Mouse (Mus musculus): ENCODE measurements around the gene Mctp2. TPM values are rescaled to one million over a fixed set of nuclear protein-coding genes. Genes with fewer than 3 reads are reported as not detected.

Gene Mctp2
- total RNA-seq, 1 experiment from 2014 or later: 86.9 TPM

DNA sequence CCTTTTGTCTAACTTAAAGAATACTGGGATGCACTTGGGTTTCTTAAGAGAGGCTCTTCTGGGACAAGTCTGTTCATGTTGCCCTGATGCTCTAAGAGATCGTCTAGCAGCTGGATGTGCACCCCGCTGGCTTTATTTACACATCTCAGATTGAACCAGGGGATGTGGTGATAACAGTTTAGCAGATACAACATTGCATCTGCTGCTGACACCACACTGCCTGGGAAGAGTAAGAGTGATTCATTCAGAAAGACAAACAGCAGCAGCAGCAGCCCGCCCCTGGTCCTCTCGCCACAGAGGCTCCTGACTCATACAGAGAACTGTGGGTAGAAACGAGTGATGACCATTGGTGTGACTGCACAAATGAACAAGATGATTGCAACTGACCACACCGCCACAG lies 195.8 kb downstream of the Mctp2 start:
- ATAC-seq (ENCODE audit: extremely low read depth, insufficient number of reproducible peaks, low FRiP score, poor library complexity, severe bottlenecking): no peak

DNA sequence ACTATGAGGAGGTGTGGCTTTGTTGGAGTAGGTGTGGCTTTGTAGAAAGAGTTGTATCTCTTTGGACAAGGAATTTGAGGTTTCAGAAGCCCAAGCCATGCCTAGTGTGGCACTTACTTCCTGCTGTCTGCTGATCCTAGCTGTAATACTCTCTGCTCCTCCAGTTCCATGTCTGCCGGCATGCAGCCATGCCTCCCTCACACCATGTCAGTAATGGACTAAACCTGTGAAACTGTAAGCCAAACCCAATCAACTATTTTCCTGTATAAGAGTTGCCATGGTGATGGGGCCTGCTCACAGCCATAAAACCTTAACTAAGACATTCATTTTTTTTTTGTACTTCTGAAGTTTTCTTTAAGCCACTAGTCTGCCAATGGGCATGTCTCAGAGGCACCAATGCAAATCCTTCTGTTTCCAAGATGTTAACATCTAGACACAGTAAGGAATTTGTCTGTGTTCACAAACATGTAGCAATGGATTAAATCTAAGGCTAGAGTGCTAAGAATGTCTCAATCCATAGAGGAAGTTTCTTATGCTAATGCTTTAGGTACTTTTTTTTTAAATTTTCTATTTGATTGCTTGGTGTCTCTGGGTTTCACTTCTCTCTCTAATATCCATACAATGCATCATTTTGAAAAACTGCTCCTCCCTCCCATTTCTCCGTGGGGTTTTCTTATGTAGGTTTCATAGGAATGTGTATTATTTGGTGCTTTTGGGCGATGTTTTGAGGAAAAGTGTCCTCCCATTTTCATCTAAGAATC lies 197.6 kb downstream of the Mctp2 start:
- no peak for ATAC-seq (ENCODE audit: extremely low read depth, insufficient number of reproducible peaks, low FRiP score, poor library complexity, severe bottlenecking)

DNA sequence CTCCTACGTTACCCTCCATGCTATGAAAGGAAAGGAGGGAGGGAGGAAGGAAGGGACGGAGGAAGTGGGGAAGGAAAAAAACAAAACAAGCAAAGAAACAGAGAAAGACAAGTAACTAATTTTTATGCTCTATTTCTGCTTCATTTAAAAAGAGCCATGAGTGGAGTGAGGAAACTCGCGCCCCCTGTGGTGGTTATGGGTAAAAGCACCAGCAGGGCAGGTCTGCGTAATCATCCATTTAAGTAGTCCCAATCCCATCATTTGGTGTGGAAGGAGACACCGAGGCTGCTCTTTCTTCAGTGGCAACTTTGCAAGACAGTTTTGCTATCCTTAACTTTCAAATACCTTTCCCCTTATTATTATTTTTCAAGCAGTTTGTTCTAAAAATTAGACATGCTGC lies 202.2 kb downstream of the Mctp2 start:
- no peak for ATAC-seq (ENCODE audit: extremely low read depth, insufficient number of reproducible peaks, low FRiP score, poor library complexity, severe bottlenecking)

DNA sequence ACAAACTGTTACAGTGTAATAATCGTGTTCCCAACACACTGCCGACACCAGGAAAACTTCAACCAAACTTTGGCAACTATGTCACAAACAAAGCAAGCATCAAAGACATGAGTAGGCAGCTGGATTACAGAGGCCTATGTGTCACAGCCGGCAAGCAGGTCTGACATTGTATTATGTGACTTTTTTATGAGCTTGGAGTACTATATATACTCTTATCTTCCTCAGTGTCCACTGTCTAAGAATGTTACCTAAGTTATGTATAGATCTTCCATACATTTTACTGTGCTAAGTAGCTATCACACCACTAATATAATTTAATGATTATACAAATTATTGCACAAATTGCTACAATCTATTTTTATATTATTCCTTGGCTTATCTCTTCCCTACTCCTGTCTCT lies 202.8 kb downstream of the Mctp2 start:
- ATAC-seq (ENCODE audit: extremely low read depth, insufficient number of reproducible peaks, low FRiP score, poor library complexity, severe bottlenecking): no peak

DNA sequence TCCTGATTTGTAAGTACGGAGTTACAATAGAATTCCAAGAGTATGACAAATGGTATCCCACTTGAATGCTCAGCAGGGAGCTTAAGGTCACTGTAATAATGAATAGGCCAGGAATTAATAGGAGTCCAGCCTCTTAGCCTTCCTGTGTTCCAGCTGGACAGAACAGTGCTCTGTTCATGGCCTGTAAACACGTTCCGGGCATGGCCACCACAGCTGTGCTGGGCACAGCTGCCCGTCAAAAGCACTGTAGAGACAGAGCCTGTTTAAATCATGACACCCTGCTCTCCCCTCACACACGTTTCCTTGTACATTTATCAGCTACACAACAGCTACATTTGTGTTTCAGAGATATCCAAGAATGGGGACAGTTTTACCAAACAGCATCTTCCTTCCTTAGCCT lies 205.7 kb downstream of the Mctp2 start:
- no peak for ATAC-seq (ENCODE audit: extremely low read depth, insufficient number of reproducible peaks, low FRiP score, poor library complexity, severe bottlenecking)

DNA sequence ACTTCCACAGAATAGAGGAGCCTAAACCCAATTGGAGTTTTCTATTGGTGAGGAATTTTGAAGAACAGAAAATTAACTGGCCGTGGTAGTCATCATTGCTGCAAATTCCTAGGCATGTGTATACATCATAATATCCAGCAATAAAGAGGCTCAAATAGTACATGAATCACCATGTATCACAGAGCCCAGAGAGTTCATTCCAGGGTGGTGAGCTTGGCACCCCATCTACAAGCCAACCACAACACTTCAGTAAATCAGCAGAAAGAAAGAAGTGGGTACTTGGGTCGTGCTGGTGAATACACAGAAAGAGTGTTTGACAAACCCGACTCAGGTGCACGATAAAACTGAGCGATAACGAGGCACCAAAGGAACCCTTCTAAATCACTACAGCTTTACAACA lies 207.8 kb downstream of the Mctp2 start:
- ATAC-seq (ENCODE audit: extremely low read depth, insufficient number of reproducible peaks, low FRiP score, poor library complexity, severe bottlenecking): no peak

DNA sequence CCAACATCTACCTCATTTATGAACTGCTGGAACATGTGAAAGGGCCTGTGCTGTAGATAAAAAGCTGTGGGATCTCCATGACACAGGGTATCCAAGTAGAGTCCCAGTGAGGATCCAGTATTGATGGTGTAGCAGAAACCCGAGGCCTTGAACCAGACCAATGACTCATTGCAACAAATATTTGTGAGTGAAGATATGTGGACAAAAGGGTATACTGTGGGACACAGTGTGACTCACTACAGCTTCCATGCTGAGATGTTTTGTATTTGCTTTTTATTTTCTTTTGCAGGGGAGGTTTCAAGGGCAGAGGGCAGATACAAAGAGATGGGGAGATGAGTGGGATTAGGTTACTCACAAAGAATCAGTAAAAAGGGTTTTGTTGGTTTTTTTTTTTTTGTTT lies 209.4 kb downstream of the Mctp2 start:
- ATAC-seq (ENCODE audit: extremely low read depth, insufficient number of reproducible peaks, low FRiP score, poor library complexity, severe bottlenecking): no peak

DNA sequence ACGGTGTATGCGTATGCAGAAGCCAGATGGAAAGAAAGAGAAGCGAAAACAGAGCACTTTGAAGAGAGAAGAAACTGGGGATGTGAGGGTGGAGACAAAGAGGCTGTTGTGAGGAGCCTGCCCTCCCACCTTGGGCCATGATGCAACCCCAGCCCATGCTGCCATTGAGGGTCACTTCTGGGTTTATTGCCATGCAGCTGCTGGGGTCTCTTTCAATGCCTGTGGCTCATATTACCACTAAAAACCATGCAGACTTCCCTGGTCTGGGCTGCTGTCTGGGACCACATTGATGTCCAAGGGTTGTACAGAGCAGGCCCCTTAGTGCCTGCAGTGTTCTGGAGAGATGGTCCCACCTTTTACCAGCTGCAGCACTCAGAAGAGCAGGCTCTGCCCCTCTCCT lies 210.0 kb downstream of the Mctp2 start:
- no peak for ATAC-seq (ENCODE audit: extremely low read depth, insufficient number of reproducible peaks, low FRiP score, poor library complexity, severe bottlenecking)

DNA sequence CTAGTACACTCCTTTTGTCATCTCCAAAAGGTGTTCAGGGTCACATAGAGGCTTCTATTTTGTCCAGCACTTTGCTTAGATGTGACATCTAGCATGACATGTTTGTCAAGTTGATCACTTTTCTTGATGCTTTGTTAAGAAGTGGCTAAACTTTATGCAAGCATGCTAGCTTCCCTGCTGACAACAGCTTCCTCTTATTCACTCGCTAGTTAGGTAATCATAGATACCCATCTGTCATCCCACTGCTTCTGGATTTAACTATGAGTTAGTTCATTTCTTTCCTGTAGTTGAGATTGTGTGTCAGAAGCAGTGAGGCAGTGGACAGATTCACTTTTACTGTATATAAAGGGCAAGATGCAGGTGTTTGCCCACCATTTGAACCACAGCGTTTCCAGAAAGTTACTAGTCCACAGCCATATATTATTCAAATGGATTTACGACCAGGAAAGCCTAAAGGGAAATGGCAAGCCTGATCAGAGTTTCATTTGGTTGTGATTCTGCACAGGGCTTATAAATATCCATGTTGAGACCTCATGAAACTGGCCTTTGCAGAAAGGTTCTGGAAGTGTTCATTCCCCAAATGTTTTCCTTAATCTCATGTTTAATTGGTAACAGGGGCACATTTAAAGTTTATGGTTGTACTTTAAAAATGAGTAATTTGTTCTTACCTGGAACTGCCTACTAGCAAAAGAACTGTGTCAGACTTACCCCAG lies 216.8 kb downstream of the Mctp2 start:
- ATAC-seq (ENCODE audit: extremely low read depth, insufficient number of reproducible peaks, low FRiP score, poor library complexity, severe bottlenecking): no peak

DNA sequence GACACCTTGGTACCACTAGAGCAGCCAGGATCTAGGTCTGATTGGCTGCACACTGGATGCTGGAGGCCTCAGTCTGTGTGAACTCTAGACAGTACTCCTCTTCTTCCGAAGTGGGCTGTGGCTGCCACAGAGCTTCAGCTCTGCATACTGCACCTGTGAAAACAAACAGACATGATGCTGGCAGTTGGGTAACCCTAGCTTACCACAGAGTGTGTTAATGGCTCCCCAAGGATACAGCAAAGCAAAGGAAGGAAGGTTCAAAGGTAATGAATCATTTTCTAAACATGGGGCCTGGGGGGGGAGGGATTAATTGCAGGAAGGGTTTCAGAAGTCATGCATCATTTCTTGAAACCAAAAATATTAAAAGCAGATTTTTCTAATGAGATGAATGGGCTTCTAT lies 225.7 kb downstream of the Mctp2 start:
- ATAC-seq (ENCODE audit: extremely low read depth, insufficient number of reproducible peaks, low FRiP score, poor library complexity, severe bottlenecking): no peak

DNA sequence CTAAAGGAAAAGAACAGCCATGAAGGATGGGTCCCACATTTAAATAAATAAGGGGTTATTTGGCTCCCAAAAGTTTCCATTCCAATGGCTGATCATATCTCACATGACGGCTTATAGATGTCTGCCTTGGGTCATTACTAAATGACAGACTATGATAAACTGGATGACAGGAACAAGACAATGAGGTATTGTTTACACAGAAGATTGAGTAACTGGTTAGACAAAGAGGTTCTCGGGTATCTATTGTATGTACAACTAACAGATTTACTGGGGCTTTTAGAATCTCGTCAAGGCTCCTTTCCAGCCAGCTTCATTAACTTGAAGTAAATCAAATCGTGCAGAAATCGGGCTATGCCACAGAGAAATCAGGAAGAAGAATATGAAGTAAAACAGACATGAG lies 227.5 kb downstream of the Mctp2 start:
- no peak for ATAC-seq (ENCODE audit: extremely low read depth, insufficient number of reproducible peaks, low FRiP score, poor library complexity, severe bottlenecking)

DNA sequence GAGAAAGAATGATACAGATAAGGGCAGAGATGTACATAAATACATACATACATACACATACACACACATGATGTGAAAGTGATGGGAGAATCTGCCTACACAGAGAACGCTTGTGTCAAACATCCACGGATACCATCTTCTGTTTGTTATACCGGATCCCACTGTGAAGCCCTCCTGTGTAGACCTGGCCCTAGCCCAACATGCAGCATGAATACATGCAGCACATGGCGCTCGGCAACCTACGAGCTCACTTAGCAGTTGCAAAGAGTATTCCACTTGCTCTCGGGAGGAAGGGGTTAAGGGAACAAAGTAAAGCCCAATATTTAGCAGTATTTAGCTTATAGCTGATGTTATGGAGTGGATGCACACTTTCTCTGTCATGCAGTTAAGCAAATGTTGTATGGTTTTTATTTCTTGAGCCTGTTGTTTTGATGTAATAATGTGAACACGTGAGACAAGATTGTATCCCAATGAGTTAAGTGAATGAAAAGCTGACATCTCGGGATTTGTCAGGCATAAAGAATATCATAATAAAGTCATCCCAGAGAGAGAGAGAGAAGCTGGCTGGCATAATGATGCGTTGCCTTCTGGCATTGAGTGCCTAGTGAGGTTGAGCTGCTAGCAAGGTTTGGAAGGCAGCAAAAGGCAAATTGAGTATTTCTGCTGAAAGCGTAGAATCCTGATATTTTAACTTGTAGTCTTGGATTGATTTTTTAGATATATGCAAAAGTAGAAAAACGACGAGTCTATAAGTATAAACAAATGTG lies 234.8 kb downstream of the Mctp2 start:
- ATAC-seq (ENCODE audit: extremely low read depth, insufficient number of reproducible peaks, low FRiP score, poor library complexity, severe bottlenecking): no peak

DNA sequence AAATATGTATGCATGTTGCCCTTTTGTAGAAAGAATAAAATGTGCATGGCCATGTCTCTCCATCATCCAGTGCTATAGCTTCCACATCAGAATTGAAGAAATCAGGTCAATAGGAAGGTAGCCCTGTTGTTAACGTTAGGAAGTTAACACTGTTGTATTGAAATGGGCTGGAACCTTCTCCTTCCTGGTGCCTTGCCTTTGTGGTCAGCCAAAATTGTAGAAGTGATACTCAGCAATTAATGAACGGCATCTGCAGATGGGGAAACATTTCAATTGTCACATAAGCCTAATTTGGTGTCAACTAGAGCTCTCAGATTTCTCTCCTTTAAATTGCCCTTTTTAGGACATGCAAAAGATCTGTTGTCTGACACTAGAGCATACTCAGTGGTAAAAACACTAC lies 238.0 kb downstream of the Mctp2 start:
- ATAC-seq (ENCODE audit: extremely low read depth, insufficient number of reproducible peaks, low FRiP score, poor library complexity, severe bottlenecking): no peak

DNA sequence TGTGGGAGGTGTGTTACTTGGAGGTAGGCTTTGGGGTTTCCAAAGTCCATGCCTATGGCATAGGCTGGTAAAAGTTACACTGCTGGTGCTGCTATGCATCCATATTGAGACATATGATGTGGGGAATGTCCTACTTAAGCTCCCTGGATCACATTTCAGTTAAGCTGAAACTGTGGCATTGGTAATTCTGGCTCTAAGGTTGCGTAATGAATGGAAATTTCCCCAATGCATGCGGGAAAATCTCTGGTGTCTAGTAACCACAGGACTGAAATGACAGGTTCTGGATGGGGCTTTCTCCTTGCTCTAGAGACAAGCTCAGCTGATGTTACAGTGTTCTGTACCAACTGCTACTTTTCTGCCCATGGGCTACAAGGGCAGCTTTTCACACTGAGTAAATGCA lies 240.1 kb downstream of the Mctp2 start:
- no peak for ATAC-seq (ENCODE audit: extremely low read depth, insufficient number of reproducible peaks, low FRiP score, poor library complexity, severe bottlenecking)

DNA sequence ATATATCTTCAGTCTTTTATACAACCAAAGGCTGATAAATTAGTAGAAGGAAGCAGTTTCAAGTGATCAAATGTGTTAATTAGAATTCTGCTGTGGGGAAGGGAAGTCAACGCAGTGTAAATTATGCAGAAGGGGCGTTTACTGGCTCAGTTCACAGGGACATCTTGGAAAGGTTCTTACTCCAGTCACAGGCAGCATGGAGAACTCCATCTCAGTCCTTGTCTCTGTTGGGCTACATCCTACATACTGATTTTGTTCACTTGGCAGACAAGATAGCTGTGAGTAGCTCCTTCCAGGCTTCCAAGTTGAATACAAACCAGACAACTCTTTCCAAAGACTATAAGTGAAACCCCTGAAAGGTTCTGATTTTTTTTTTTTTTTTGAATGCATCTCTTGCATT lies 254.6 kb downstream of the Mctp2 start:
- ATAC-seq (ENCODE audit: extremely low read depth, insufficient number of reproducible peaks, low FRiP score, poor library complexity, severe bottlenecking): no peak

DNA sequence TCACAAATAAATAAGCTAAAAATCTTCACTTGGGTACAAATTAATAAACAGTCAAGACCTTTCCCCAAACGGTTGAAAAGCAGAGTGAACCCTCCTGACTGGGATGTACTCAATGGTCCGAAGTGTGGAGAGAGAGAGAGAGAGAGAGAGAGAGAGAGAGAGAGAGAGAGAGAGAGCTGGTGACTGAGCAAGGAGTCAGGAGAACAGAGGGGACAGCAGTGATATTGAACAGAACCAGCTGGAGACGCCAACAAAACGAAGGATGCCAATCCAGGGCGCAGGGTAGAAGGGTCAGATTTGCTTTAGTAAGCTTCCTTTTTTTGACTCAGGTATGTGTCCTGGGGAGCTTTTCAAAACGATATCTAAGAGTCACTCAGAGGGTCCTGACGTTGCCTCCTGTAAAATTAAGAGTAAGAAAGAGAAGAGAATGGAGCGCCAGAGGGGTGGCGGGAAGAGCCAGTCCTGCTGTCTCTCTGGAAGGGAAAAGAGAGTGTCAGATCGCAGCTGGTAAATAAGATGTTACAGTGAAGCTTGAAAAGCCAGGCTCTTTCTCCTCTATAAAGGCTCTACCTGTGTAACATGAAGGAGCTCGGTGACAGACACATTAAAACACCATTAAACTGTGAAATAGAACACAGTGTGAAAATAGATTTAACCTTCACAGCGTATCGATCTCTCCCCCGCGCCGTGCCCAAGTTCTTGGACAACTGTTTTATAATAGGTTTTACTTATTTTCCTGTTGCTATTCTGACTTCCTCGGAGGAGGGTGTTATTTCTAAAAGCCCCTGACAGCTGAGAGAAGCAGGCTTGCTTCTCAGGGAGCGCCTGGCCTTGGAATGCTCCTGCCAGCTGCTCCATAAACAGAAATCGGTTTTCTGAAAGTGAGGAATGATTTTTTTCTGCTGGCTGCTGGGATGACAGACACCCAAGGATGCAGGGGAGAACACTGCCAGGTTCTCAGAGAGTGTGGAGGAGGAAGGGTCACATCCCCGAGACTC lies 258.5 kb downstream of the Mctp2 start:
- no peak for ATAC-seq (ENCODE audit: extremely low read depth, insufficient number of reproducible peaks, low FRiP score, poor library complexity, severe bottlenecking)
